Comparison of ENCODE assay signal across 14 mouse cellular contexts in genomic region chr16:40652800-40653199, GRCm38 (mm10).
"Had no signal": no experiment of that assay in that cellular context is flagged by ENCODE, and none has a peak within 500 bp of the region (broad histone marks: within the 10 kb centered on the region; RNA-seq: fewer than 3 reads in every experiment).

No protein-coding gene starts in this region.

- H3K4me1 ChIP-seq: limb, embryonic 10.5 days; limb, embryonic 13.5 days; liver, embryonic 13.5 days had no signal

- H3K9ac ChIP-seq: limb, embryonic 13.5 days; liver, embryonic 13.5 days had no signal

- H3K27me3 ChIP-seq: limb, embryonic 13.5 days; liver, embryonic 13.5 days had no signal

- H3K4me3 ChIP-seq: limb, embryonic 10.5 days; limb, embryonic 13.5 days; liver, embryonic 13.5 days had no signal

- H3K9me3 ChIP-seq: limb, embryonic 10.5 days; limb, embryonic 13.5 days; liver, embryonic 13.5 days had no signal

- H3K27ac ChIP-seq: kidney, postnatal 0 days; limb, embryonic 10.5 days; limb, embryonic 13.5 days; liver, embryonic 13.5 days had no signal

- H3K36me3 ChIP-seq: limb, embryonic 10.5 days; limb, embryonic 13.5 days; liver, embryonic 13.5 days had no signal

- H3K4me2 ChIP-seq: limb, embryonic 13.5 days; liver, embryonic 13.5 days; midbrain, embryonic 11.5 days had no signal

- DNase-seq: kidney, postnatal 25 days; liver; liver, embryonic 13.5 days; lung, adult 2 months; lung, postnatal 14 days; lung, postnatal 4 days; midbrain, embryonic 14.5 days; thymus, adult 2 months; thymus, postnatal 14 days; thymus, postnatal 4 days had no signal
